ENCODE assay signal across 13 mouse cellular contexts in genomic region chr11:64314997-64315396, GRCm38 (mm10).
"Had no signal": no experiment of that assay in that cellular context is flagged by ENCODE, and none has a peak within 500 bp of the region (broad histone marks: within the 10 kb centered on the region; RNA-seq: fewer than 3 reads in every experiment).

No protein-coding gene starts in this region.

- H3K27ac ChIP-seq: hindbrain, embryonic 15.5 days; left cerebral cortex, adult 2 months; liver, embryonic 13.5 days; lung, embryonic 15.5 days; stomach, postnatal 0 days had no signal

- H3K4me2 ChIP-seq: hindbrain, embryonic 15.5 days; liver, embryonic 13.5 days; lung, embryonic 15.5 days; midbrain, embryonic 11.5 days had no signal

- DNase-seq: layer of hippocampus, postnatal 36 days; liver, embryonic 13.5 days; lung, postnatal 4 days; midbrain, embryonic 14.5 days; right cerebral cortex, postnatal 4 days; thymus, adult 2 months; thymus, postnatal 14 days; thymus, postnatal 4 days had no signal

- H3K9ac ChIP-seq: hindbrain, embryonic 15.5 days; liver, embryonic 13.5 days; lung, embryonic 15.5 days had no signal

- H3K4me3 ChIP-seq: hindbrain, embryonic 15.5 days; left cerebral cortex, adult 2 months; liver, embryonic 13.5 days; lung, embryonic 15.5 days had no signal

- H3K36me3 ChIP-seq: hindbrain, embryonic 15.5 days; liver, embryonic 13.5 days; lung, embryonic 15.5 days had no signal

- H3K4me1 ChIP-seq: hindbrain, embryonic 15.5 days; liver, embryonic 13.5 days; lung, embryonic 15.5 days had no signal

- H3K27me3 ChIP-seq: hindbrain, embryonic 15.5 days; liver, embryonic 13.5 days; lung, embryonic 15.5 days had no signal

- H3K9me3 ChIP-seq: hindbrain, embryonic 15.5 days; liver, embryonic 13.5 days; lung, embryonic 15.5 days had no signal
